Mouse (Mus musculus) midbrain, postnatal 0 days (tissue): ENCODE results near the gene Fat3. TPM values are rescaled to one million over a fixed set of nuclear protein-coding genes. Genes with fewer than 3 reads are reported as not detected.

Experiments used
- ATAC-seq: fragments of 200-750 bp; cut with Nextera tagmentation; 2 replicates; pipeline ENCODE4 v1.8.0; 2017; ENCODE audit warnings: moderate number of reproducible peaks, mild to moderate bottlenecking, moderate TSS enrichment, moderate library complexity; ENCODE audit not compliant: low FRiP score
- DNase-seq: peaks from one replicate; pipeline ENCODE4 v3.0.0-alpha.2; 2015; ENCODE audit warnings: low spot score
- H3K27ac ChIP-seq: fragments of 300-500 bp; sonication (generic); 2 replicates; pipeline ENCODE4 v1.5.1; 2014; ENCODE audit warnings: low read depth, mild to moderate bottlenecking, low read length, mixed read lengths
- H3K27me3 ChIP-seq: fragments of 300-500 bp; sonication (generic); 2 replicates; pipeline ENCODE4 v1.6.1; 2014; ENCODE audit warnings: low read length, control low read depth, mixed read lengths; ENCODE audit not compliant: insufficient read depth
- H3K36me3 ChIP-seq: fragments of 300-500 bp; sonication (generic); 2 replicates; pipeline ENCODE4 v1.6.1; 2014; ENCODE audit warnings: low read length, control low read depth, mixed read lengths; ENCODE audit not compliant: insufficient read depth
- H3K4me1 ChIP-seq: fragments of 300-500 bp; sonication (generic); 2 replicates; pipeline ENCODE4 v1.6.1; 2014; ENCODE audit warnings: mild to moderate bottlenecking, control low read depth, antibody characterized with exemption, low read length, mixed read lengths; ENCODE audit not compliant: insufficient read depth
- H3K4me2 ChIP-seq: fragments of 300-500 bp; sonication (generic); 2 replicates; pipeline ENCODE4 v1.6.1; 2014; ENCODE audit warnings: low read depth, mild to moderate bottlenecking, low read length, mixed read lengths; ENCODE audit not compliant: poor library complexity, severe bottlenecking
- H3K4me3 ChIP-seq: fragments of 300-500 bp; sonication (generic); 2 replicates; pipeline ENCODE4 v1.5.1; 2014; ENCODE audit warnings: low read depth, mild to moderate bottlenecking, low read length, moderate library complexity
- H3K9ac ChIP-seq: fragments of 300-500 bp; sonication (generic); replicated peaks from 2 replicates; pipeline ENCODE4 v1.6.1; 2014; ENCODE audit warnings: mild to moderate bottlenecking, low read length, moderate library complexity, mixed read lengths; ENCODE audit not compliant: poor library complexity, severe bottlenecking
- H3K9me3 ChIP-seq: fragments of 300-500 bp; sonication (generic); 2 replicates; pipeline ENCODE4 v1.6.1; 2016; ENCODE audit warnings: low read length, control low read depth
- CTCF ChIP-seq: IDR thresholded peaks from 2 replicates; pipeline ENCODE4 v1.5.1; 2016; ENCODE audit warnings: antibody characterized with exemption, mild to moderate bottlenecking
- WGBS: fragments of 180-500 bp; shearing (Covaris S2); extraction: QIAGEN DNeasy Blood & Tissue Kit; methylation state at CpG from one replicate; pipeline ENCODE4 v1.1.7; 2014; 5-methylcytosine and 5-hydroxymethylcytosine counted together
- polyA plus RNA-seq: library from polyadenylated mRNA; unstranded; fragments of >200 nt; fragmentation: Nextera tagmentation; extraction: Ambion mirVana; gene quantifications from 2 replicates; pipeline ENCODE4 v1.2.1, GENCODE M21; 2015
- total RNA-seq: library from RNA; depleted of rRNA; stranded (reverse); fragments of >200 nt; gene quantifications from 2 replicates; pipeline ENCODE4 v1.2.3, GENCODE M21; 2014

The Fat3 gene
- total and polyA plus RNA-seq, 2 experiments from 2014 or later, result 7.6 to 63.7 TPM

GRCm38 (mm10) chr9:16029715-16030285 lies 471.3 kb downstream of the Fat3 start:
- Histone ChIP-seq H3K4me3 (no peak overlapping the region), H3K4me2 (no peak overlapping the region), H3K27me3 (no peaks in the 10 kb centered on the region), H3K27ac (no peak overlapping the region), H3K4me1 (no peaks in the 10 kb centered on the region), H3K9ac (no peak overlapping the region), H3K36me3 (no peaks in the 10 kb centered on the region), H3K9me3 (no peaks in the 10 kb centered on the region)
- ATAC-seq (no peak), DNase-seq (no peak)
- WGBS, result 58% methylated on average over 11 of the region's 11 CpGs
- TF ChIP-seq CTCF, result no peak

- 59% methylated on average over 4 of the region's 4 CpGs for WGBS
- no peak for DNase-seq
- H3K9ac ChIP-seq, result no peak overlapping the region
- no peak overlapping the region for H3K4me2 ChIP-seq
- no peak for ATAC-seq
- no peaks in the 10 kb centered on the region for H3K27me3 ChIP-seq
- TF ChIP-seq CTCF, result no peak
- no peaks in the 10 kb centered on the region for H3K9me3 ChIP-seq
- no peaks in the 10 kb centered on the region for H3K36me3 ChIP-seq
- no peaks in the 10 kb centered on the region for H3K4me1 ChIP-seq
- H3K4me3 ChIP-seq, result no peak overlapping the region
- no peak overlapping the region for H3K27ac ChIP-seq
These were observed 472.0 kb downstream of the Fat3 start for GRCm38 (mm10) chr9:16029066-16029465.

GRCm38 (mm10) chr9:16028394-16028911 lies 472.6 kb downstream of the Fat3 start:
- H3K36me3 ChIP-seq, result no peaks in the 10 kb centered on the region
- no peak overlapping the region for H3K4me2 ChIP-seq
- H3K9me3 ChIP-seq, result no peaks in the 10 kb centered on the region
- no peak overlapping the region for H3K4me3 ChIP-seq
- peak; percentile 34 for TF ChIP-seq CTCF
- DNase-seq (peak; percentile 22), ATAC-seq (no peak)
- H3K27ac ChIP-seq, result no peak overlapping the region
- H3K4me1 ChIP-seq, result no peaks in the 10 kb centered on the region
- no peaks in the 10 kb centered on the region for H3K27me3 ChIP-seq
- H3K9ac ChIP-seq, result no peak overlapping the region
- WGBS, result 48% methylated on average over 4 of the region's 4 CpGs

- peak; percentile 5 for DNase-seq
- WGBS, result 60% methylated on average over 4 of the region's 4 CpGs
These were observed 475.0 kb downstream of the Fat3 start for GRCm38 (mm10) chr9:16026054-16026453.

GRCm38 (mm10) chr9:16024706-16025105 lies 476.4 kb downstream of the Fat3 start:
- no peaks in the 10 kb centered on the region for H3K9me3 ChIP-seq
- 89% methylated on average over 7 of the region's 7 CpGs for WGBS
- no peak overlapping the region for H3K27ac ChIP-seq
- no peaks in the 10 kb centered on the region for H3K4me1 ChIP-seq
- ATAC-seq, result no peak
- H3K9ac ChIP-seq, result no peak overlapping the region
- DNase-seq, result no peak
- no peaks in the 10 kb centered on the region for H3K27me3 ChIP-seq
- no peak for TF ChIP-seq CTCF
- H3K4me3 ChIP-seq, result no peak overlapping the region
- no peak overlapping the region for H3K4me2 ChIP-seq
- no peaks in the 10 kb centered on the region for H3K36me3 ChIP-seq

More at GRCm38 (mm10) chr9:16026054-16026453, 475.0 kb downstream of the Fat3 start:
- Histone ChIP-seq H3K4me1 (no peaks in the 10 kb centered on the region), H3K9ac (no peak overlapping the region), H3K4me2 (no peak overlapping the region), H3K4me3 (no peak overlapping the region), H3K27ac (no peak overlapping the region), H3K36me3 (no peaks in the 10 kb centered on the region), H3K9me3 (no peaks in the 10 kb centered on the region), H3K27me3 (no peaks in the 10 kb centered on the region)
- no peak for ATAC-seq
- no peak for TF ChIP-seq CTCF

GRCm38 (mm10) chr9:16014115-16014514 lies 487.0 kb downstream of the Fat3 start:
- 24% methylated on average over 2 of the region's 2 CpGs for WGBS
- no peak overlapping the region for H3K27ac ChIP-seq
- ATAC-seq (no peak), DNase-seq (peak; percentile 29)
- H3K27me3 ChIP-seq, result no peaks in the 10 kb centered on the region
- H3K9ac ChIP-seq, result no peak overlapping the region
- H3K9me3 ChIP-seq, result no peaks in the 10 kb centered on the region
- H3K36me3 ChIP-seq, result no peaks in the 10 kb centered on the region
- H3K4me1 ChIP-seq, result no peaks in the 10 kb centered on the region
- H3K4me2 ChIP-seq, result no peak overlapping the region
- H3K4me3 ChIP-seq, result no peak overlapping the region
- no peak for TF ChIP-seq CTCF
